Mouse (Mus musculus): ENCODE results near the gene Rfpl4. TPM values are rescaled to one million over a fixed set of nuclear protein-coding genes. Genes with fewer than 3 reads are reported as not detected.
"Not testable (repeated sequence)": the region's sequence is repeated elsewhere in the genome, so short reads cannot be mapped to it uniquely, and the experiment has no call there.

Gene Rfpl4
- not detected for total RNA-seq (2021)

DNA sequence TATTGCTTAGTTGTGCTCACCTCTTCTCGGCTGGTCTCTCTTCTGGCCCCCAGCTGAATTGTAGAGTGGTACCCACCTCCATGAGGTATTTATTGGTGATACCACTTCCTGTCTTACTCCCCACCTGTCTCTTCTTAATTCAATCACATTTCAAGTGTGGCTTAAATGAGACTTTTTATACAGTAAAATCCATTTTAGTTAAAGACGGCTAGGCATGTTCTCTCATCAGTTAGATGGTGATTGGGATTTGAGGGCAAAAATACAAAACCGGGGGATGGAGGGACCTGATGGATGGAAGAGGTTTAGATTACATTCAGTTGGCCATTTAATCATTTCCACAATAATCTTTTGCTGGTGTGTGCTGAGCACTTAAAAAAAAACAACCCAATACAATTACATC, at the start of gene Rfpl4:
TSS of gene Rfpl4 (minus strand) at position 101 of the 400 bp plus-strand sequence.
- intact Hi-C loops (cut with DNase I) = no loop called here
- DNase-seq (ENCODE audit: low spot score in 2 of 2) = no peak

DNA sequence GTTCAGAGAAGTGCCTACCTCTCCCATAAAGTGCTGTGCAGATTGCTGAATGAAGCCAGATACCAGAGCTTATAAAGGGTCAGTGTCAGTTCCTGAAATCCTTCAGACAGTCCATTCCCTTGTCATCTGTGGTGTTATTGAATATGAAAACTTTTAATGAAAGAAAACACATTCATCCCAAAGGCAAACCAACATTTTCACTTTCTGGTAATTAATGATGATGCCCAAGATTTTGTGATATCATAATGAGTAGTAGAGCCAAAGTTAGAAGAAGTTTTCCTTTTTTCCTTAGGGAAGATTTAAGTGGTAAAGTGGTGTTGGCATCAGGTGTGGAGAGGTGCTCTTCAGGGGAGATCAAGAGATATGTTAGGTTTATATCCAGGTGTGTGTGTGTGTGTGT, 32.8 kb upstream of the Rfpl4 start, which contains the start of gene Vmn1r55:
TSS of gene Vmn1r55 (minus strand) at position 101 of the 400 bp plus-strand sequence.
- DNase-seq (ENCODE audit: low spot score in 2 of 2); intact Hi-C loops (cut with DNase I): not testable (repeated sequence)

- intact Hi-C loops (cut with DNase I) = no loop called here
- peak; percentile 72 to 79 for DNase-seq (ENCODE audit: low spot score in 2 of 2)
Measured at GRCm38 (mm10) chr7:5125549-5126406, 9.0 kb upstream of the Rfpl4 start, which contains the start of gene Rasl2-9. Gene Rasl2-9, minus strand, starts transcription at chr7:5125950.

- DNase-seq (ENCODE audit: low spot score in 2 of 2) = no peak
- intact Hi-C loops (cut with DNase I) = no loop called here
Measured at GRCm38 (mm10) chr7:5125078-5125477, 8.3 kb upstream of the Rfpl4 start.

- intact Hi-C loops (cut with DNase I) = no loop called here
- no peak for DNase-seq (ENCODE audit: low spot score in 2 of 2)
Measured at GRCm38 (mm10) chr7:5112701-5113100, 4.0 kb downstream of the Rfpl4 start.

DNA sequence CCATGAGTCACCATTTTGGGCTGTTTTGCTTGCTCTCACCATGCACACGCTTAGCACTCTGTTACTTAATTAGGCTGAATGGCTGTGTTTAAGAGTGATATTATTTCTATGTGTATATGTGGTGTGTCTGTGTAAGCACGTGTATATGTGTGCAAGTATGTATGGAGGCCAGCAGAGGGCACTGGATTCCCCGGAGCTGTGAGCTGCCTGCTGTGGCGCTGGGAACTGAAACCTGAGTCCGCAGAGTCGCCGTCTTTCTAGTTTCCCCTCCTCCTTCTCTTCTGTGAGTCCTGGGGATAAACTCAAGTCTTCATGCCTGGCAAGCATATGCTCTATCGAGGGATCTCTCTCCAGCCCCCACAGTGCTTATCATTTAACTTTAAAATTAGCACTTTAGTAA, 7.4 kb downstream of the Rfpl4 start:
- intact Hi-C loops (cut with DNase I) = no loop called here
- no peak for DNase-seq (ENCODE audit: low spot score in 2 of 2)

- no peak for DNase-seq (ENCODE audit: low spot score in 2 of 2)
- intact Hi-C loops (cut with DNase I) = no loop called here
Measured at GRCm38 (mm10) chr7:5108272-5108671, 8.5 kb downstream of the Rfpl4 start.

DNA sequence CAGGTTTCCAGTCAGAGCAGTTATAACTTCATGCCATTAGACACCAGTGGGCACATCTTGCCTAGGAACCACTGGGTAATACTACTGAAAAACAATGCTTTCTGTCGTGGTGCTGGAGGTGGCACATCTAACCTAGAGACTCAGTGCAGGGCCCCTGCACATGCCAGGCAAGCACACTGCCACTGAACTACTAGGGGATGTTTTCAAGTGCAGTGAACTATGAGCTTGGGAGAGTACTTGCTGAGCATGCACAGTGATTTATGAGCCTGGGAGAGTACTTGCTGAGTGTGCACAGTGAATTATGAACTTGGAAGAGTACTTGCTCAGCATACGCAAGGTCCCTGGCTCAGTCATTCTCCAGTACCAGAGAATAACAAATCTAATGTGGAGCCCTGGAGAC, 14.2 kb downstream of the Rfpl4 start:
- intact Hi-C loops (cut with DNase I) = no loop called here

GRCm38 (mm10) chr7:5101066-5101663, 15.6 kb downstream of the Rfpl4 start:
- no peak for DNase-seq (ENCODE audit: low spot score in 2 of 2)
- intact Hi-C loops (cut with DNase I) = no loop called here

More for the DNA sequence above, 14.2 kb downstream of the Rfpl4 start:
- no peak for DNase-seq (ENCODE audit: low spot score in 2 of 2)

GRCm38 (mm10) chr7:5099796-5100195, 17.0 kb downstream of the Rfpl4 start:
- DNase-seq (ENCODE audit: low spot score in 2 of 2) = no peak
- intact Hi-C loops (cut with DNase I) = no loop called here

GRCm38 (mm10) chr7:5098769-5099168, 18.0 kb downstream of the Rfpl4 start:
- no peak for DNase-seq (ENCODE audit: low spot score in 2 of 2)
- intact Hi-C loops (cut with DNase I) = no loop called here

GRCm38 (mm10) chr7:5092831-5093510, 23.8 kb downstream of the Rfpl4 start:
- peak; percentile 35 to 38 for DNase-seq (ENCODE audit: low spot score in 2 of 2)
- intact Hi-C loops (cut with DNase I) = no loop called here

- intact Hi-C loops (cut with DNase I) = no loop called here
- DNase-seq (ENCODE audit: low spot score in 2 of 2) = no peak
Measured at GRCm38 (mm10) chr7:5092381-5092780, 24.4 kb downstream of the Rfpl4 start.

DNA sequence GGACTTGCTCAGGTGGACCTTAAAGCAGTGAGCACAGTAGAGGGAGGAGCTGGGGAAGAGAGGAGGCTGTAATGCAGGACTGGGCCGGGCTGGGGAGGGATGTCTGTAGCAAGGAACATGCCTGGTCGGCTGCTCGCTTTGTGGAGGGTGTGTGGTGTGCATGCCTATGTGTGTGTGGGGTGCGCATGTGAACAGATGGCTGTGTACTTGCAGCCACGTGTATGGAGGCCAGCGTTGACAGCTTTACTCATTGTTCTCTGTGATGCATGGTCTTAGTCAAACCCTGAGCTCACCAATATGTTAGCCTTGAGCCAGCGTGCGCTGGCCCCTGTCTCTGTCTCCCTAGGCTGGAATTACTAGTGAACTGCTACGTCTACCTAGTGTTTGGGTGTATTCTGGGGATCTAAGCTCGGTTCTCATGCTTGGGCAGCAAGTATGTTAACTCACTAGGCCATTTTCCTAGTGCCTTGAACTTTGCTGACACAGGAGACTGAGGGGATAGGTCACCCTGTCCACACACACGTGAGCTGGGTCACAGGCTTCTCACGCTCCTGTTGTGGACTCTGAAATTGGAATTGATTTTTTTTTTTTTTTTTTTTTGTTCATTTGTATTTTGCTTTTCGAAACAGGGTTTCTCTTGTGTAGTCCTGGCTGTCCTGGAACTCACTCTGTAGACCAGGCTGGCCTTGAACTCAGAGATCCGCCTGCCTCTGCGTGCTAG, 25.6 kb downstream of the Rfpl4 start:
- intact Hi-C loops (cut with DNase I) = no loop called here
- peak; percentile 48 to 57 for DNase-seq (ENCODE audit: low spot score in 2 of 2)

GRCm38 (mm10) chr7:5089853-5090252, 26.9 kb downstream of the Rfpl4 start:
- intact Hi-C loops (cut with DNase I) = loop anchor here (10.0 kb wide), 1 partner anchor 1445 kb away; the partner anchor contains the start of gene Cnot3
- peak; percentile 57 to 66 for DNase-seq (ENCODE audit: low spot score in 2 of 2)

DNA sequence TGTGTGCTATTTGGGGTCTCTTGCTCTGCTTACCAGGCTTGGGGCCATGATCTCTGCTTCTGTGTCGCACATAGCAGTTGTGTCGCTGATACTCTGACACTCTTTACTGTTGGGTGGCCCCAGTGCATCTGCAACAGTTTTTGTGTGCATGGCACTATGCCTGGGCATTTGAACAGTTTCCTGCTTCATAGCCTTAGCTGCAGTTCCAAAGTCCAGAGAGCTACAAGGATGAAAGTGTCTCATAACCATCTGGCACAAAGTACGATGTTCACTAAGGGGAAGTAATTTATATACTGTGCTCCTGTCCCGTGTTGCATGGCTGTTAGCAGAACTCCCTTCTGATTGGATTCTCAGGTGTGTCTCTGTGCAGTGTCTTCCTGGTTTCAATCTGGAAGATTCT, 28.9 kb downstream of the Rfpl4 start:
- intact Hi-C loops (cut with DNase I) = loop anchor here (10.0 kb wide), 1 partner anchor 1443 kb away; the partner anchor contains the start of gene Cnot3
- no peak for DNase-seq (ENCODE audit: low spot score in 2 of 2)

DNA sequence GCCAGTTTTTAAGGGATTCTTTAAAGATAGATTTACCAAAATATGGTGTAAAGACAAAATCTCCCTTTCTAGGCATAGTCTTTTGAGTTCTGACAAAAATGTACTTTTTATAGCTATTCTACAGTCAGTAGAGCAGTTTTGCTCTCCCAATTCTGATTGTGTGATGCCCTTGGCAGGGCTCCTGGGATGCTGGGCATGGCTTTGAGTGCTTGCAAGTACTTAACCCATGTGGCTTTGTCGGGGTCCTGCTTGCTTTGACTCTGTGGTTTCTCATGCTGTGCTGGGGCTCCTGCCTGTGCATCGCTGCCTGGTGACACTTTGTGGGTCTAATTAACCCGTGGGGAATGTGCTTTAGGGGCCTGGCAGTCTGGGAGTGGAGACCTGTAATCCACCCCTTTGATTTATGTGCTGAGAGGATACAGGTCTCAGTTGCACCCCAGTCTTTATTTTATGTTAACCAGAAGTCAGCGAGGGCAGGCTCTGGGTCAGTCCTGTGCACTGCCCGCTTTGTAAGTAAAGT, 29.8 kb downstream of the Rfpl4 start:
- no peak for DNase-seq (ENCODE audit: low spot score in 2 of 2)
- intact Hi-C loops (cut with DNase I) = loop anchor here (10.0 kb wide), 1 partner anchor 1442 kb away; the partner anchor contains the start of gene Cnot3

- DNase-seq (ENCODE audit: low spot score in 2 of 2) = no peak
- intact Hi-C loops (cut with DNase I) = loop anchor here (10.0 kb wide), 1 partner anchor 1441 kb away; the partner anchor contains the start of gene Cnot3
Measured at GRCm38 (mm10) chr7:5085512-5085911, 31.2 kb downstream of the Rfpl4 start.
